Mouse (Mus musculus) neural tube, embryonic 11.5 days (tissue): Measurements from ENCODE around the gene Usp34. TPM values are rescaled to one million over a fixed set of nuclear protein-coding genes. Genes with fewer than 3 reads are reported as not detected.
"Not testable (repeated sequence)": the region's sequence is repeated elsewhere in the genome, so short reads cannot be mapped to it uniquely, and the experiment has no call there.

Experiments used
- ATAC-seq: fragments of 200-750 bp; cut with Nextera tagmentation; 2 replicates; pipeline ENCODE4 v1.8.0; 2017; ENCODE audit warnings: moderate number of reproducible peaks, mild to moderate bottlenecking, moderate TSS enrichment, moderate library complexity; ENCODE audit not compliant: insufficient read depth, low FRiP score, low TSS enrichment
- DNase-seq: peaks from one replicate; pipeline ENCODE4 v3.0.0-alpha.2; 2015; ENCODE audit warnings: low spot score
- H3K27ac ChIP-seq: fragments of 300-500 bp; sonication (generic); 2 replicates; pipeline ENCODE4 v1.5.1; 2014; ENCODE audit warnings: low read depth, mild to moderate bottlenecking, low read length
- H3K27me3 ChIP-seq: fragments of 300-500 bp; sonication (generic); 2 replicates; pipeline ENCODE4 v1.6.1; 2014; ENCODE audit warnings: mild to moderate bottlenecking, low read length, mixed read lengths; ENCODE audit not compliant: control insufficient read depth, insufficient read depth
- H3K36me3 ChIP-seq: fragments of 300-500 bp; sonication (generic); 2 replicates; pipeline ENCODE4 v1.6.1; 2014; ENCODE audit warnings: mild to moderate bottlenecking, low read length, moderate library complexity, mixed read lengths; ENCODE audit not compliant: control insufficient read depth, insufficient read depth
- H3K4me1 ChIP-seq: fragments of 300-500 bp; sonication (generic); 2 replicates; pipeline ENCODE4 v1.6.1; 2014; ENCODE audit warnings: low read length, mixed read lengths; ENCODE audit not compliant: control insufficient read depth, insufficient read depth
- H3K4me2 ChIP-seq: fragments of 300-500 bp; sonication (generic); 2 replicates; pipeline ENCODE4 v1.6.1; 2014; ENCODE audit warnings: low read depth, mild to moderate bottlenecking, moderate library complexity
- H3K4me3 ChIP-seq: fragments of 300-500 bp; sonication (generic); 2 replicates; pipeline ENCODE4 v1.5.1; 2014; ENCODE audit warnings: low read depth, low read length
- H3K9ac ChIP-seq: fragments of 300-500 bp; sonication (generic); 2 replicates; pipeline ENCODE4 v1.6.1; 2014; ENCODE audit warnings: mild to moderate bottlenecking, low read length
- H3K9me3 ChIP-seq: fragments of 300-500 bp; sonication (generic); 2 replicates; pipeline ENCODE4 v1.6.1; 2016; ENCODE audit warnings: low read length; ENCODE audit not compliant: control insufficient read depth
- WGBS: fragments of 180-500 bp; shearing (Covaris S2); extraction: QIAGEN DNeasy Blood & Tissue Kit; methylation state at CpG from one replicate; pipeline ENCODE4 v1.1.7; 2014; 5-methylcytosine and 5-hydroxymethylcytosine counted together
- polyA plus RNA-seq: library from polyadenylated mRNA; unstranded; fragments of >200 nt; fragmentation: Nextera tagmentation; extraction: Ambion mirVana; gene quantifications from 2 replicates; pipeline ENCODE4 v1.2.1, GENCODE M21; 2014

Usp34 gene
- polyA plus RNA-seq, 1 experiment from 2014 or later: 31.5 TPM

DNA sequence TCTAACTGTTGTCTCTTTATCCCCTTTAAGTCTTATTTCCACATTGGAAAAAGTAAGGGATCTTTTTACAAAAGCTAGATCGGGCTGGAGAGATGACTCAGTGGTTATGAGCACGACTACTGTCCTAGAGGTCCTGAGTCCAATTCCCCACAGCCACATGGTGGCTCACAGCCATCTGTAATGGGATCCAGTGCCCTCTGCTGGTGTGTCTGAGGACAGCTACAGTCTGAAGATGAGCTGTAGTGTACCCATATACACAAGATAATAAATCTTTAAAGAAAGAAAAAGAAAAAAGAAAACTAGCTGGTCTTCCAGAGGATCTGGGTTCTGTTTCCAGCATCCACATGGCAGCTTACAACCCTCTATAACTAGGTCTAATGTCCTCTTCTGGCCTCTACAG is 123.3 kb downstream of the Usp34 start:
- 91% methylated on average over 2 of the region's 2 CpGs for WGBS
- no peak overlapping the region for H3K27ac ChIP-seq
- ATAC-seq (no peak), DNase-seq (no peak)
- H3K36me3 ChIP-seq: peaks cover 7% of the 10 kb centered on the region; the same call in 1 of the 2 replicates
- no peaks in the 10 kb centered on the region for H3K4me1 ChIP-seq
- H3K4me2 ChIP-seq: no peak overlapping the region
- no peak overlapping the region for H3K9ac ChIP-seq
- no peak overlapping the region for H3K4me3 ChIP-seq
- H3K9me3 ChIP-seq: no peaks in the 10 kb centered on the region
- no peaks in the 10 kb centered on the region for H3K27me3 ChIP-seq

DNA sequence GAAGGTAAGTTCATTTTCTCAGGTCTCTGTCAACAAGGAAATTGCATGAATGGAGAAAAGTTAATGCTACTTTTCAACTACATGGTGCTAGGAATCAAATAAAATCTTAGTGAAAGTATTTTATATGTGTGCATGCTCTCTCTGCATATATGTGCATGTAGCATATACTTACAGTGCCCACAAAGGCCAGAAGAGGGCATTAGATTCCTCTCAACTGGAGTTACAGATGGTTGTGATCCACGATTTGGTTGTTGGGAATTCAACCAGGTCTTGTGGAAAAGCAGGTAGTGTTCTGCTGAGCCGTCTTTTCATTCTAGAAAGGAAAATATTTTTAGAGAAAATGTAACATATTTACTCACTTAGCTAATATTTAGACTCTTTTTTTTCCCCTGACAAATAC is 129.4 kb downstream of the Usp34 start:
- no peaks in the 10 kb centered on the region for H3K9me3 ChIP-seq
- H3K27ac ChIP-seq: no peak overlapping the region
- no peak overlapping the region for H3K4me2 ChIP-seq
- H3K4me1 ChIP-seq: no peaks in the 10 kb centered on the region
- H3K9ac ChIP-seq: no peak overlapping the region
- no peaks in the 10 kb centered on the region for H3K27me3 ChIP-seq
- WGBS: 83% methylated on average over 2 of the region's 2 CpGs
- peaks cover 8% of the 10 kb centered on the region for H3K36me3 ChIP-seq
- H3K4me3 ChIP-seq: no peak overlapping the region
- DNase-seq (no peak), ATAC-seq (no peak)

DNA sequence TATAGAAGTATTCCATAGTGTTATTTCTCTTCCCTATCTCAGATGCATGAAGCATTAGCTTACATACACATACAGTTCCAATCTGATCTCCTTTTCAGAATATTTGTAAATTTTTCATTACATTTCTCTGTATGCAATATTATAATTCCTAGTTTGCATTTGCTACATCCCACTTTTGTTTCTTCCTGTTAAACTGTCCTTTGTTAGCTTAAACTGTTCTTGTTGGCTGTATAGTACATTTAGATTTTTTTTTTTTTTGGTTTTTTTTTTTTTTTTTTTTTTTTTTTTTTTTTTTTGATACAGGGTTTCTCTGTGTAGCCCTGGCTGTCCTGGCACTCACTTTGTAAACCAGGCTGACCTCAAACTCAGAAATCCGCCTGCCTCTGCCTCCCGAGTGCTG is 159.2 kb downstream of the Usp34 start:
- not testable (repeated sequence) for H3K27me3 ChIP-seq, H3K9ac ChIP-seq, H3K4me3 ChIP-seq, H3K9me3 ChIP-seq, H3K27ac ChIP-seq, H3K36me3 ChIP-seq, H3K4me1 ChIP-seq, DNase-seq, ATAC-seq, H3K4me2 ChIP-seq
- 87% methylated on average over 2 of the region's 2 CpGs for WGBS

DNA sequence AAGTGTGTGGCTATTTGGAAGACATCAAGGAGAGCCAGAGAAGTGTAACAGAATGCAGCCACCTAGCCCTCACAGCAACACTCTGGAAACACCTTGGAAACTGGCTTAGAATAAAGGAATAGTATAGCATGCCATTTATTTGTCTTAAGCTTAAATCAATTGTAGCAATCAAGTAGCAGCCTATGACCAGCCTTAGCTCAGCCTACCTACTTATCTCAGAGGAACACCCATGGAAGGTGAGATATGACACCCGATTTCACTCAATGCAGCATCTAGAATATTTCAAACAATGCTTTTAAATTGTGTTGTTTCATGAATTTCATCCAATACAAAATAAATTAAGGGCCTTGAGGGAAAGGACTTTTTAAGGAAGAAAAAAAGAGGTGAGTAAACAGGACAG is 183.3 kb downstream of the Usp34 start:
- Histone ChIP-seq H3K27me3 (no peaks in the 10 kb centered on the region), H3K9ac (no peak overlapping the region), H3K4me2 (no peak overlapping the region), H3K4me1 (no peaks in the 10 kb centered on the region), H3K4me3 (no peak overlapping the region), H3K27ac (no peak overlapping the region), H3K36me3 (peaks cover 24% of the 10 kb centered on the region), H3K9me3 (no peaks in the 10 kb centered on the region)
- 93% methylated on average over 1 of the region's 1 CpGs for WGBS
- ATAC-seq: no peak
- no peak for DNase-seq

DNA sequence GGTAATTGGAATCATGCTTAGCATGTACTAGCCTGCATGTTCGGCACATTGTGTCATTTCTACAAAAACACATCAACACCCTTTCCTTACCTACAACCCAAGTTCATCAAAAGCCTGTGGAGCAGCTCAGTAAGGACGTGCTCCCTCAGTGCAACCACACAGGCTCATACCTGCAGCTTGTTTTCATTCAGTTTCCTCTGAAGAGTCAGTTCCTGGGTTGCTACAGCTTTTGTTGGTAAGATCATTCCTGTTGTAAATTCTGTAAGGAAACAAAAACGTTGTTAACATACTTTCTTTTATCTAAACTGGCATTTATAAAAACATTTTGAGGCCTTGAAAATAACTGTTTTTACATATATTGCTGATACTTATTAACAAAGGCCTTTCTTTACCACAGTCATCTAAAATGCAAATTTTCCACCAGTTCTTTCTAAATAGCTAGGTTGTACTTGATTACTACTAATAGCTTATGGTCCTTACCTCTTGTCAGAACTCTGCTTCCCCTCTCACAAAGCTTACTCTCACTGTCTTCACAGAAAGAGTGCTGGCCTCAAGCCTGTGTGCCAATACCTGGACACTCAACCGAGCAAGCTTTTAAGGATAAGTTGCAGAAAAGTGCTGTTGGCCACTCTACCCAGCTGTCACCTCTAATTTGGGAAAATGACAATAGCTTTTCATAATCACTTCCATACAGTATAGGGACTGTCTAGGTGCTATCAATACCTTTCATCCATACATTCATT is 185.5 kb downstream of the Usp34 start:
- 90% methylated on average over 4 of the region's 4 CpGs for WGBS
- Histone ChIP-seq H3K4me3 (no peak overlapping the region), H3K27ac (no peak overlapping the region), H3K4me1 (peaks cover 14% of the 10 kb centered on the region), H3K4me2 (no peak overlapping the region), H3K9me3 (no peaks in the 10 kb centered on the region), H3K36me3 (peaks cover 24% of the 10 kb centered on the region), H3K27me3 (no peaks in the 10 kb centered on the region), H3K9ac (no peak overlapping the region)
- DNase-seq (no peak), ATAC-seq (no peak)

DNA sequence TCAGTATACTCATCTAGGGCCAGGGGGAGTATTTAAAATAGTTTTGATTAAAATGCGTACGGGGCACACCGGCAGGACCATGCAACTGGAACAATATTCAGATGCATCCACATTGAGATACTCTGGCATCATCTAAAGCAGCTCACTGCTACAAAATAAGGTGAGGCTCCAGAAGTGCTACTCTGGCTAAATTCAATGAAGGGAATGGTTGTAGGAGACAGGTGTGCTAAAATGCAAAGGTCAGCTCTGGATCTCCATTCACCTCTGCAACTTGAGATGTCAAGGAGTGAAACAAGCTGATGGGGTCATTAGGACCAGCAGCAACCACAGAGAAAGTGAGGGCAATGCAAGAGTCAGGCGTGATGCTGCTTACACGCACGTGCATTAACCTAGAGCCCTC is 188.5 kb downstream of the Usp34 start:
- Histone ChIP-seq H3K9me3 (no peaks in the 10 kb centered on the region), H3K36me3 (peaks cover 16% of the 10 kb centered on the region), H3K4me1 (peaks cover 14% of the 10 kb centered on the region), H3K9ac (no peak overlapping the region), H3K4me3 (no peak overlapping the region), H3K27ac (no peak overlapping the region), H3K4me2 (no peak overlapping the region), H3K27me3 (no peaks in the 10 kb centered on the region)
- ATAC-seq (no peak), DNase-seq (no peak)
- WGBS: 80% methylated on average over 6 of the region's 6 CpGs

DNA sequence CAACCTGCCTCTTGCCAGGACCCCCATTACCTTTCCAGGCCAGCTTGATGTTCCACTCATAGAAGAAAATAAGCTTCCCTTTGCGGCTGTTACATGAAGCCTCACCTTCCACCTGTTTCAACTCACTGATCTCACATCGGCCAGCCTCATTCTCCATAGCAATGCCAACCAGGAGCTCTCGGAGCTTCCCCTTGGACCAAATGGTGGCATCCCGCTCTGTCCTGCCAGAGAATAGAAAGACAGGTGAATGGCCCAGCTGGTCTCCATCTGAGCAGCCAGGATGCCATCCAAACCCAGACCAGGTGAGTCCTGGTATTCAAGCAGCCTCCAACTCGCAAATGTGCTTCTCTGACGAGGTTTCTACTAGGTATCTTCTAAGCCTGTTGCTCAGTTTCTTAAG is 190.0 kb downstream of the Usp34 start:
- WGBS: 49% methylated on average over 6 of the region's 6 CpGs

DNA sequence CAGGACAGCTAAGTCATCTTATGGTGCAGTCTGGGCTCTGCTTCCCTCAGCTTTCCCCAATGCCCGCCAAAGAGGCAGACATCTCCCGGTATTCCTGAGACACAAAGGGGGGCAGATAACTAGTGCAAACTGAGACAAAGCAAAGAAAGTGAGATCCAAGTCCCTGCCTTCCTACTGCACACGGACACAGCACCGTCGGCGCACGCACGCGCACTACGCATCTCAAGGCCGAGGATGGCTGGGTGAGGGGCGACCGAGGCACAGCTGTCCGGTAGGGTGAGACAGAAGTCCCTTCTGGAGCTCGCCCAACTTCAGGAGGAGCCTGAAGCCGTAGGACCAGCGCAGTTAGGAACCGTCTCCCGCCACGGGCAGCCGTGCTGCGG is 190.6 kb downstream of the Usp34 start:
- peaks cover 14% of the 10 kb centered on the region for H3K4me1 ChIP-seq
- peak overlapping the region; percentile 95 for H3K27ac ChIP-seq
- H3K4me2 ChIP-seq: peak overlapping the region; percentile 74
- peak overlapping the region; percentile 82 for H3K4me3 ChIP-seq
- no peaks in the 10 kb centered on the region for H3K27me3 ChIP-seq
- H3K36me3 ChIP-seq: peaks cover 6% of the 10 kb centered on the region
- H3K9me3 ChIP-seq: no peaks in the 10 kb centered on the region
- ATAC-seq (peak; percentile 86), DNase-seq (peak; percentile 84)
- peak overlapping the region; percentile 92 for H3K9ac ChIP-seq
- WGBS: 0% methylated on average over 22 of the region's 22 CpGs

More for the DNA sequence above, 190.0 kb downstream of the Usp34 start:
- no peak overlapping the region for H3K27ac ChIP-seq
- H3K36me3 ChIP-seq: peaks cover 10% of the 10 kb centered on the region
- H3K9ac ChIP-seq: peak overlapping the region; percentile 92
- no peaks in the 10 kb centered on the region for H3K27me3 ChIP-seq
- peak overlapping the region; percentile 74 for H3K4me2 ChIP-seq
- DNase-seq (no peak), ATAC-seq (no peak)
- peaks cover 14% of the 10 kb centered on the region for H3K4me1 ChIP-seq
- H3K4me3 ChIP-seq: peak overlapping the region; percentile 82
- no peaks in the 10 kb centered on the region for H3K9me3 ChIP-seq
